Mouse (Mus musculus): ENCODE results near the gene AB124611.
"Not testable (repeated sequence)": the region's sequence is repeated elsewhere in the genome, so short reads cannot be mapped to it uniquely, and the experiment has no call there.

The AB124611 gene

GRCm38 (mm10) chr9:21525937-21526633 is at the start of gene AB124611:
TSS of gene AB124611 (plus strand) at chr9:21526176.
- peak; percentile 56 for DNase-seq (ENCODE audit: low read depth, low spot score)

- DNase-seq (ENCODE audit: low read depth, low spot score), result no peak
These were observed 48.3 kb upstream of the AB124611 start for GRCm38 (mm10) chr9:21477707-21478106.

GRCm38 (mm10) chr9:21484065-21484464 is 41.9 kb upstream of the AB124611 start:
- DNase-seq (ENCODE audit: low read depth, low spot score), result no peak

- DNase-seq (ENCODE audit: low read depth, low spot score), result not testable (repeated sequence)
These were observed 37.7 kb upstream of the AB124611 start for GRCm38 (mm10) chr9:21488246-21488645.

GRCm38 (mm10) chr9:21490696-21491095 is 35.3 kb upstream of the AB124611 start:
- no peak for DNase-seq (ENCODE audit: low read depth, low spot score)

- no peak for DNase-seq (ENCODE audit: low read depth, low spot score)
These were observed 32.1 kb upstream of the AB124611 start for GRCm38 (mm10) chr9:21493907-21494306.

GRCm38 (mm10) chr9:21494726-21495125 is 31.2 kb upstream of the AB124611 start:
- no peak for DNase-seq (ENCODE audit: low read depth, low spot score)

- DNase-seq (ENCODE audit: low read depth, low spot score), result no peak
These were observed 29.5 kb upstream of the AB124611 start for GRCm38 (mm10) chr9:21496308-21497049.

GRCm38 (mm10) chr9:21497050-21497542 is 28.9 kb upstream of the AB124611 start:
- DNase-seq (ENCODE audit: low read depth, low spot score), result no peak

GRCm38 (mm10) chr9:21497664-21498063 is 28.3 kb upstream of the AB124611 start:
- DNase-seq (ENCODE audit: low read depth, low spot score), result no peak

- DNase-seq (ENCODE audit: low read depth, low spot score), result no peak
These were observed 27.6 kb upstream of the AB124611 start for GRCm38 (mm10) chr9:21498284-21498902.

- DNase-seq (ENCODE audit: low read depth, low spot score), result no peak
These were observed 22.6 kb upstream of the AB124611 start for GRCm38 (mm10) chr9:21503352-21503751.

- no peak for DNase-seq (ENCODE audit: low read depth, low spot score)
These were observed 20.2 kb upstream of the AB124611 start for GRCm38 (mm10) chr9:21505767-21506166.

GRCm38 (mm10) chr9:21507753-21508430 is 18.1 kb upstream of the AB124611 start:
- DNase-seq (ENCODE audit: low read depth, low spot score), result no peak

GRCm38 (mm10) chr9:21508871-21509404 is 17.0 kb upstream of the AB124611 start:
- no peak for DNase-seq (ENCODE audit: low read depth, low spot score)

GRCm38 (mm10) chr9:21509772-21510688 is 15.9 kb upstream of the AB124611 start, which contains the start of gene Tmed1:
TSS of gene Tmed1 (minus strand) at chr9:21510252.
- DNase-seq (ENCODE audit: low read depth, low spot score), result peak; percentile 81

GRCm38 (mm10) chr9:21510689-21511015 is 15.3 kb upstream of the AB124611 start:
- DNase-seq (ENCODE audit: low read depth, low spot score), result no peak

- no peak for DNase-seq (ENCODE audit: low read depth, low spot score)
These were observed 14.9 kb upstream of the AB124611 start for GRCm38 (mm10) chr9:21511052-21511451.

GRCm38 (mm10) chr9:21513466-21513865 is 12.5 kb upstream of the AB124611 start:
- no peak for DNase-seq (ENCODE audit: low read depth, low spot score)

- DNase-seq (ENCODE audit: low read depth, low spot score), result no peak
These were observed 8.0 kb upstream of the AB124611 start for GRCm38 (mm10) chr9:21517947-21518495.
